Mouse (Mus musculus): Measurements from ENCODE around the gene Arf3.

Gene Arf3

DNA sequence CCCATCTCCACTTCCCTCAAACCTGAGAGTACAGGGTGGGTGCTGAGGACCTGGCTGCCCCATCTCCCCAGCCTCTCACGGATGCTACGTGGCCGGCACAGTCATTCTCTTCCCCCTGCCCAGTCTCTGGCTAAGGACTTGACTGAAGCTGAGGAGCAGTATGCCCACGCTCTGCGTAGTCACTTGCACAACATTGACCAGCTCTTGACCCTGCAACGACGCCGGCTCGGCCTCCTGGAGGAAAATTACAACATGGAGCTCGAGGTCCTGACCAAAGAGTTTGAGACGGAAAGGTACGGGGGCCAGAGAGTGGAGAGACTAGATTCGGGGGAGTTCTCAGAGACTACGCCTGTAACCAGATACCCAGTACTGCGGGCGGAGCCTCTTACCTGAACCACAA is 45.7 kb downstream of the Arf3 start:
- no peak for DNase-seq (ENCODE audit: low spot score)

DNA sequence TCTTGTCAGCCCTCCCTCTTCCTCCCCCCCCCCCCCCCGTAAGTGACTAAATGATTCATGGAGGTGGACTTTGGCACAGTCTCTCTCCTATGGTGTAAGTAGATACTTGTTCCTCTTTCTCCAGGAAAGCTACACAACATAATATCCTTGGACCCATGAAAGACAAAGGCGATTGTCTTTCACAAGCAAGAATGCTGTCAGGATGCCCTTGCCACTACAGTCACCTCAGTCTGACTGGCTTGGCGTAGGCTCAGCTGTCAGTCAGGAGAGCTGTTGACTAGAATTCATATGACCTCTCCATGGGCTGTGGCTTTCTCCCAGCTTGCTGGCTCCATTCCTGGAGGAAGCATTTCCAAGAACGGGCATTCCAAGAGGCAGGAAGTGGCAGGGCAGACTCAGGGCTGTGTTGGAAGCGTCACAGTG is 48.8 kb downstream of the Arf3 start:
- DNase-seq (ENCODE audit: low spot score): no peak

DNA sequence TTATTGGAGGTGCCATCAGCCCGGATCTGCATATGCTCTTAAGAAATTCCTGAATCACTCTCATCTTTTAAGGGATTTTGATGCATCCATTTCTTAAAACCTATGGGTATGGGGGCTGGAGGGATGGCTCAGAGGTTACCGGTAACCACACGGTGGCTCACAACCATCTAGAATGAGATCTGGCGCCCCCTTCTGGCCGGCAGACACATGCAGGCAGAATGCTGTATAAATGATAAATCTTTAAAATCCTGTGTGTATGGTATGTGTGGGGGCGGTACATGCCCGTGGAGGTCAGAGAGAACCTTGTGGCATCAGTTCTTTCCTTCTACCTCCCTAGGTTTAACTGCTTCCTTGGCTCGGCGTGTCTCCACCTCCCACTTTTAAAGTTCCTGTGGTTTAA is 52.6 kb downstream of the Arf3 start:
- peak; percentile 29 for DNase-seq (ENCODE audit: low spot score)

DNA sequence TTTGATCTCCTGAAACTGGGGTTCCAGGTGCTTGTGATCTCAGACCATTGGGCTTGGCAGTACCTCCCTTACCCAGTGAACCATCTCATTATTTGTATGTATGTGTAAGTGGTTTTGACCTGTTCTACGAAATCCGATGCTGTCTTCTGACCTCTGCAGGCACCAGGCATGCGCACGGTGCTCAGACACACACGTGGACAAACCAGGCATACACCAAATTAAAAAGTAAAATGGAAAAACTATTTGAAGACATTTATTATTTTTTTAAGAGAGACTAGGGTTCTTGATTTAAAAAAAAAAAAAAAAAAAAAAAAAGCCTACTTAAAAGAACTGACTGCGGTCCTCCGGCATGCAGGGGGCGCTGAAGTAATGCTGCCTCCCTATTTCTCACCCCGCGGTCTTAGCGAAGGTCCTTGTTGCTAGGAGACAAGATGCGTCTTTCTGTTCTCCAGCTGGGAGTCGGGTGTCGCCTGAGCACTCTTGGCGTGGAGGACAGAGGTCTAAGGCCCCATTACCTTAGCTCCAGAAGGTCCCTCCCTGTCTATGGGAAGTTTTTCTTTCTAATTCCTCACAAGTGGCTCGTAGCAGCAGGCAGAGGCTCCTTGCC is 55.1 kb downstream of the Arf3 start, which contains the start of gene Ccdc65:
TSS of gene Ccdc65 (plus strand) at position 442 of the 607 bp plus-strand sequence.
- DNase-seq (ENCODE audit: low spot score): peak; percentile 85

DNA sequence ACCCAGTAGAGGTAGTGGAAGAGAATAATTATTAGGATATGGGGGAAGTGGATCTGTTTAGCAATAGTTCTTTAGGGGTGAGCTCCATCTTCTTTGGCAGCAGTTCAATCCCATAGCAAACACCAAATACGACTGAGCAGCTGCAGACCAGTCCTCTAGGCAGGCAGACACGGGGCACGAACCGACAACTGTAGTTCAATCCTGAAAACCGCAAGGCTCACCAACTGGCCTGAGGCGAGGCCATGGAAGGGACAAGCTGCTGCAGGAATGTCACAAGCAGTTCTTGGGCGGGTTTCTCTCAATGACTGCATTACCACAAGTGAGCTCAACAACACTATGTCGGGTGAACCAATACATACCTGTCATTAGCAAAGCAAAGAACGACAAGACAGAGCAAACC is 58.7 kb downstream of the Arf3 start:
- no peak for DNase-seq (ENCODE audit: low spot score)

DNA sequence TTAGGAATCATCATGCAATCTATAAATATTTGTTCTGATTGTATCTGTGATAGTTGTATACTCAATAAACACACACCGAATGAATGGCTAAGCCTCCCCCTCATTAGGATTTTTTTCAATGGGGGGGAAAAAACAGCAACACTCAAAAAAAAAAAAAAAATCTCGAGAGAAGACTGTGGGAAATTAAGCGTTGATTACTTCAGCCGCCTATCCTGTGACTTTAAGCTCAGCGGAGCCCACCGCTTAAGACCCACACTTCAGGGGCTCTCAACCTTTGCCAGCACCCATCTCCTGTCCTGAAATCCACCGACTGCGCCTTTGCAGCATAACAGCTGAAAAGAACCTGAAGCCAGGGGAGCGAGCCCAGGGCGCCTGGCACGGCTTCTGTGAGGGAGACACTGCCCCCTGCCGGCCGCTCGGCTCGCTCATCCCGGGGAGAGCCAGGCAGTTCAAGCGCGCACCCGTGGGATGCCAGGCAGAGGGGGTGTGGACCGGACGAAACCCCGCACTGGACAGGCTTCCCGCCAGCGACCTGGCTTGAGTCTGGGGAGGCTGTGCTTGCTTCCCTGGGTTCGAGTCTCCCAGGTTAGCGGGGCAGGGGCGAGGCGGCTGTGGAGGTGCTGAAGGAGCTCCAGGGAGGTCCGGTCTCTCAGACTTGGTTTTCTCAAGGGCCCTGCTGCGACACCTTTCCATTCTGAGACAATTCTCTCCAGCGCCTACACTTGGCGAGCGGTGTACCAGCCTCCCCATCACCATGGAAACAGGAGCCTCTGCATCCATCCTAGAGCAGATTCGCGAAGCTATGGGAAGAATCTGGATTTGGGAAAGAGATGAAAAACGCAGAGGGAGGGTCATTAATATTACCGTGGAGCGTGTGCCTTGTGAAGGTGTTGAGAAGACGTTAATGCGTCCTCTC is 63.6 kb downstream of the Arf3 start:
- DNase-seq (ENCODE audit: low spot score): peak; percentile 73

DNA sequence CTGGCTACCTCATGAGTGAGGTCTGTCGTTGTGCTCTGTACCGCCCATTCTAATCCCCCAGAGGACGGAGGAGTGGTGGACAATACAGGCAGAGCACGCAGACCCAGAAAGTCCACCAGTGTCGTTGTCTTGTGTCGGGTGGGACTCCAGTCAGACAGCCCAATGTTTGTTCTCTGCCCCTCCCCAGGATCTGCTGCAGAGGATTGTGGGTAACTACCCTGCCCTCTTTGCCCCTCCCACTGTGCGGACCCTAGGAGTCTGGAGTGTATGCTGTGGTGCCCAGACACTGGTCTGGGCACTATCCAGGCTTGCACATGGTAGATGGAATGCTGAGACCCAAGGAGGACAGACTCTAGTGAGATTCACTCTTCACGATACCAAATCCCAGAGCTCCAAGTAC is 66.8 kb downstream of the Arf3 start:
- no peak for DNase-seq (ENCODE audit: low spot score)

DNA sequence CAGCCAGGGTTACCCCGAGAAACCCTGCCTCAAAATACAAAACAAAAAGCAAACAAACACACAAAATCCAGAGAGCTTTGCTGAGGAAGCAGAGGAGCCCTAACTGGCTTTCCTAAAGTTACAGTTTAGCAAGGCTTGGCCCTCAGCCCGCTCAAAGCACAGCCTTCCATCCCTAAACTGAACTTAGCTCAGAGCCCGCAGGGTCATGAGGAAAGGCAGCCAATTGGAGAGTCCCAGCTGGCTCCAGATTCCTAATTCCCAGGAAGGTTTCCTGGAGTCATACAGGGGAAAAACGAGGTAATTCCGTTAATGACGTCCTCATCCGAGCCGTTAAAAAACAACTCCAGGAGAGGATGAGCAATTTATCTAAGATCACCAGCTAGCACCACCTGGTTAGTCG is 67.3 kb downstream of the Arf3 start:
- no peak for DNase-seq (ENCODE audit: low spot score)

DNA sequence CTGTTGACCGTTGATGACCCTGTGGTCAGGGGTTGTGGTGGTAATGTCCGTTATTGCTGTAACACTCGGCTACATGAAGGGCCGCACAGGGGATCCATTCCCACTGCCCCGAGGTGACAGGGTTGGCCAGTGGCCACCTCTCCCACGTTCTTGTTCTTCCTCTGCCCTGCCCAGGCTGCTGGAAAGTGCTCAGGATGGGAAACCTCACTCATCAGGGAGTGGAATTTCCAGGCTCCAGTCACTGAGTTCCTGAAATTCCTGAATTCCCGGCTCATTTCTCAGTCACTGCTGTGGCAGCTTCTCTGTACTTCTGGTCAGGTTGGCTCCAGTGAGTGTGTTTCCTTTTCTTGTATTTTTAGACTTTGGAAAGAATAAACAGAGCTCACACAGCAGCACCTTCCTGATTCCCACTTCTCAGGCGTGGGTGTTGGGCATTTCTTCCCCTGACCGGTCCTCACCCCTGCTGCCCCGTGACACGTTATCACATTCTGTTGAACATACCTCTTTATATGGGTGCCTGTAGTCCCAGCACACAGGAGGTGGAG is 70.8 kb downstream of the Arf3 start:
- DNase-seq (ENCODE audit: low spot score): no peak

DNA sequence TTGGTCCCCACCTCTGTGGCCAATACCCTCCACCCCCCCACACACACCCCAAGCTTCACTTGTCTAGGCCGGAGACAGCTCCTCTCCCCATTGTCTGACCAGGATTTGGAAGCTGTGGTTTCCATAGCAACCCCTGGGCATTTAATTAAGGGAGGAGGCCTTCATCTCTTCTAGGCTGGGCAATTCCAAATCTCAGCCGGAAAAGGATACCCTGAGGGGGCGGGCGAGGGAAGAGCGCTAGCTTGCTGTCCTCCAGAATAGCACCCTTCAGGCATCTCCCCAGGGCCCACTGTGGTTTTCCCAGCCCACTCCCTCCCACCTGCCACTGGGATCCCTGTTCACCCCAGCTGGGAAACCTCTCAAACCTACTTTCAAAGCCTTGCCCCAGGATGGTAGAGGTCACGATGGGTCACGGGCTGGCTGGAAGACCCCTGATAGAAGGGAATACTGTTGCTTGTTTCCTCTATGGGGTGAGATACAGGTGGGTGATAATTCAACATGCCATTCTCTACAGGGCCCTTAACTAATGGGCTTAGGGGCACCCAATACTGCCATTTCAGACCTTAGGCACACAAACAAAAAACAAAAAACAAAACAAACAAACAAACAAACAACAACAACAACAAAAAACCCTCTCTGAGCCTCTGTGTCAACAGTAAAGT is 71.4 kb downstream of the Arf3 start:
- no peak for DNase-seq (ENCODE audit: low spot score)

DNA sequence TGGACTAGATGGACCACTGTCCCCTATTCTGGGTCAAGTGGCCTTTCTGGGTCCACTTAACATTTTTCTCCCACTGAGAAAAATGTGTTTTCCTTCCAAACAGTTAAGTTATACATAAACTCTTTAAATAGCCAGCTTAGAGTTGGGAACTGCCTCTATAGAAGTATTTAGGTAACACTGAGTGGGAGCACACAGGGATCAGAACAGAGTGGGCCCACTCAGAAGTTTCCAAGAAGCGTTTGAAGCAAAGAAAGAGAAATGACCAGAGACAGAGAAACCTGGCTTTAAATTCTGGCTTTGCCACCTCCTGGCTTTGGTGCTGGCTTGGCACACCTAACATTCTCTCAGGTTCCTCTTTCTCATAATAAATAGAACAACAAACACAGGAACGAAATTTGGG is 73.3 kb downstream of the Arf3 start:
- DNase-seq (ENCODE audit: low spot score): no peak
